Mouse (Mus musculus) ES-E14 (cell line): ENCODE data around the gene Slc25a19. TPM values are rescaled to one million over a fixed set of nuclear protein-coding genes. Genes with fewer than 3 reads are reported as not detected.

Experiments used
- DNase-seq: peaks from one replicate; pipeline ENCODE4 v3.0.0-alpha.2; 2013; ENCODE audit warnings: low read depth, low spot score
- H3K27ac ChIP-seq: 2 replicates; pipeline ENCODE4 v1.5.1; 2012; ENCODE audit warnings: low read depth, mild to moderate bottlenecking, low read length, moderate library complexity, mixed read lengths; ENCODE audit not compliant: poor library complexity, insufficient read depth, severe bottlenecking
- H3K36me3 ChIP-seq: 2 replicates; pipeline ENCODE4 v1.6.1; 2012; ENCODE audit warnings: mild to moderate bottlenecking, low read length, moderate library complexity, mixed read lengths; ENCODE audit not compliant: control insufficient read depth, poor library complexity, insufficient read depth, severe bottlenecking
- H3K4me1 ChIP-seq, 2 experiments: fragments of 150-350 bp in 1 of 2; sonication (generic) in 1 of 2; 2 replicates each; pipeline ENCODE4 v1.6.1; 2012; ENCODE audit warnings: low read length in 2 of 2, mild to moderate bottlenecking in 1 of 2, mixed read lengths in 1 of 2; ENCODE audit not compliant: control insufficient read depth in 2 of 2, insufficient read depth in 2 of 2, poor library complexity in 1 of 2
- H3K4me3 ChIP-seq, 2 experiments: fragments of 150-350 bp in 1 of 2; sonication (generic) in 1 of 2; 2 replicates each; pipeline ENCODE4 v1.5.1; 2012; ENCODE audit warnings: low read length in 2 of 2, low read depth in 1 of 2, mild to moderate bottlenecking in 1 of 2, mixed read lengths in 1 of 2; ENCODE audit not compliant: insufficient read depth in 1 of 2, poor library complexity in 1 of 2, severe bottlenecking in 1 of 2
- H3K9ac ChIP-seq: 2 replicates; pipeline ENCODE4 v1.6.1; 2012; ENCODE audit warnings: low read depth, mild to moderate bottlenecking, low read length, mixed read lengths; ENCODE audit not compliant: poor library complexity, insufficient read depth, severe bottlenecking
- H3K9me3 ChIP-seq: fragments of 150-350 bp; sonication (generic); 2 replicates; pipeline ENCODE4 v1.6.1; 2012; ENCODE audit warnings: low read depth, mild to moderate bottlenecking, low read length; ENCODE audit not compliant: control insufficient read depth, insufficient read depth
- CHD2 ChIP-seq: IDR thresholded peaks from 2 replicates; pipeline ENCODE4 v1.6.1; 2014; ENCODE audit warnings: mild to moderate bottlenecking, low read depth, low read length, inconsistent platforms
- HCFC1 ChIP-seq: IDR thresholded peaks from 2 replicates; pipeline ENCODE4 v1.6.1; 2012; ENCODE audit warnings: low read length, inconsistent platforms, borderline replicate concordance; ENCODE audit not compliant: insufficient read depth
- MAFK ChIP-seq: IDR thresholded peaks from 2 replicates; pipeline ENCODE4 v1.6.1; 2014; ENCODE audit warnings: mild to moderate bottlenecking, low read depth, low read length, inconsistent platforms; ENCODE audit not compliant: insufficient read depth
- ZC3H11A ChIP-seq: IDR thresholded peaks from 2 replicates; pipeline ENCODE4 v1.6.1; 2012; ENCODE audit warnings: low read depth, mild to moderate bottlenecking, inconsistent platforms, low read length, borderline replicate concordance
- ZNF384 ChIP-seq: IDR thresholded peaks from 2 replicates; pipeline ENCODE4 v1.6.1; 2012; ENCODE audit warnings: low read depth, low read length, inconsistent platforms
- in situ Hi-C, 2 experiments: fragments of 600-800 bp; cut with MboI; formaldehyde crosslinking; loops; one replicate each; pipeline ENCODE4 v1.15.1; 2025; ENCODE audit warnings: low sequenced_read_pairs in 2 of 2, inconsistent platforms in 1 of 2; ENCODE audit not compliant: unreplicated experiment in 2 of 2
- total RNA-seq: library from RNA; depleted of rRNA; stranded (reverse); fragments of 300-350 nt; gene quantifications from 2 replicates; pipeline ENCODE4 v1.2.3, GENCODE M21; 2012

The Slc25a19 gene
- total RNA-seq, 1 experiment, result 23.6 TPM

DNA sequence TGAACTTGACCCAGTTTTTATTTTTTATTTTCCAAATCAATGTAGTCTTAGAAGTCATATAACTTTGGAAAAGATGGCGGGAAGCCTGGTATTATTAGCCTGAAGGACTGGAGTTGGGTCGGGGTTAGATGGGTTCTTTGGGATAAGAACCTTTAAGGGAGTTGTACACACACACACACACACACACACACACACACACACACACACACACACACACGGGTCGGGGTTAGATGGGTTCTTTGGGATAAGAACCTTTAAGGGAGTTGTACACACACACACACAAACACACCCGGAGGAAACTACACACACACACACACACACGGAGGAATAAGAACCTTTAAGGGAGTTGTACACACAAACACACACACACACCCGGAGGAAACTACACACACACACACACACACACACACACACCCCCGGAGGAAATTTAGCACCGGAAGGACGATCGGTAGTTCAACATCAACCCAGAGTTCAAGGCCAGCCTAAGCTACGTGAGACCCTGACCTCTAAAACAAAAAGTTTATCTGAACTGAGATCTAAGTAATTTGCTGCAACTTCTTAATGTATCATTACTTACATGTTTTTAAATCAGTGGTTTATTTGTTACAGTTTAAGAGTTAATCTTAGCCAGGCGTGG lies 488 bp upstream of the Slc25a19 start:
- H3K27ac ChIP-seq, result no peak overlapping the region
- no peak for TF ChIP-seq ZNF384
- TF ChIP-seq ZC3H11A, result no peak
- no peak for TF ChIP-seq MAFK
- TF ChIP-seq CHD2, result no peak
- TF ChIP-seq HCFC1, result no peak
- H3K4me1 ChIP-seq, result peaks cover 8 to 12% of the 10 kb centered on the region in 2 experiments; a peak in 3 of 4 replicates
- in situ Hi-C loops, result no loop called here
- H3K4me3 ChIP-seq, result peak overlapping the region; percentile 53 to 91
- no peak for DNase-seq
- H3K9ac ChIP-seq, result peak overlapping the region; percentile 60; the same call in 1 of the 2 replicates
- H3K9me3 ChIP-seq, result no peaks in the 10 kb centered on the region
- H3K36me3 ChIP-seq, result peaks cover 4% of the 10 kb centered on the region; the same call in 1 of the 2 replicates

DNA sequence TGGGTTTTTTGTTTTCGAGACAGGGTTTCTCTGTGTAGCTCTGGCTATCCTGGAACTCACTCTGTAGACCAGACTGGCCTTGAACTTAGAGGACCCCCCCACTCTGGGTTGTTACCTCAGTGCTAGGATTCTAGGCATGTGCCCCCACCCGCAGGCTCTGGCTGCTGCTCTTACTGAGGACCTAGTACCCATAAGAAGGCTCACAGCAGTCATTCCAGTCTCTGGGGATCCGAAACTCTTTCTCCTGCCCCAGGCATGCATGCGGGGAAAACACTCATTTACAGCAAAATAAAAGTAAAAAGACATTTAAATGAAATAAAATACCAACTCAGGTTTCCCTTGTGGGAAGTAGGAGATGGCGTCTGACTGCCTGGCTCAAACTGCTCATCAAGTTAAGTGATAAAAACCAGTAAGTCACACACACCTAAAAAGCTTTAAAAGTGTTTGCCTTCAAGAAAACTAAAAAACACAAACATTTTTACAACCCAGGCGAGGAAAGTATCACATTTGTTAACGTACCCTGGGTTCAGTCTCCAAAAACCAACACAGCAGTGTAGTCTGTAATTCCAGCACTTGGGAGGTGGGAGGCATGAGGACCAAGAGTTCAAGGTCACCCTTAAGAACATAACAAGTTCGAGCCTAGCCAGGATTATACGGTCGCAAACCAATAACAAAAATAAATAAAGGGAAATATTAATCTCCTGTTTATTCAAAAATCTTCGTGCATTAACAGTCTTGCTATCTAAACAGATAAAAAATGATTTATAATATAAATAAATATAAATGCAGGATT lies 1.1 kb downstream of the Slc25a19 start:
- DNase-seq, result no peak
- in situ Hi-C loops, result no loop called here
- H3K27ac ChIP-seq, result no peak overlapping the region
- H3K4me3 ChIP-seq, result peak overlapping the region; percentile 69 to 91; a peak in 3 of 4 replicates
- H3K36me3 ChIP-seq, result peaks cover 14% of the 10 kb centered on the region
- peaks cover 8% of the 10 kb centered on the region in 2 experiments; a peak in 3 of 4 replicates for H3K4me1 ChIP-seq
- H3K9ac ChIP-seq, result no peak overlapping the region
- H3K9me3 ChIP-seq, result no peaks in the 10 kb centered on the region
- TF ChIP-seq ZNF384, result no peak
- no peak for TF ChIP-seq CHD2
- TF ChIP-seq HCFC1, result no peak
- no peak for TF ChIP-seq ZC3H11A
- TF ChIP-seq MAFK, result no peak

DNA sequence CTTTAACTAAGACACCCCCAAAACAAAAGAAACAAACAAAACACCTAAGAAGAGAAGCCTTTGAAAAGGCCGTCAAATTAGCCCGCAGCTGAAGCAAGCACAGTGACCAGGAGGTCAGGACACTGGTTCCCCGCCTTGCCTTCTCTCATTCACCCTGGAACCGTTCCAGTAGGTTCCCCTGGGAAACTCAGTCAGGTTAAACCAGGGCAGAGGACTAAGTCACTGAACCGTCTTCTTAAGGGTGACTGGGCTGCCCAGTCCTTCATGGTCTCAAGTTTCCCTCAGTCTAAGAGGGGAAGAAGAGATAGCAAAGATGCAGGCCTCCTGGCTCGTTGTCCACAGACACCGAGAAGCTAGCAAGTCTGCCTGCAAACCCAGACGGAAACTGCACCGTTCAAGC lies 2.2 kb downstream of the Slc25a19 start:
- DNase-seq, result no peak
- Histone ChIP-seq H3K4me1 (peaks cover 7 to 11% of the 10 kb centered on the region in 2 experiments), H3K4me3 (no peak overlapping the region), H3K9me3 (no peaks in the 10 kb centered on the region), H3K27ac (no peak overlapping the region), H3K36me3 (peaks cover 14% of the 10 kb centered on the region), H3K9ac (no peak overlapping the region)
- TF ChIP-seq MAFK, result no peak
- TF ChIP-seq ZNF384, result no peak
- no peak for TF ChIP-seq ZC3H11A
- no peak for TF ChIP-seq HCFC1
- no peak for TF ChIP-seq CHD2
- in situ Hi-C loops, result no loop called here

DNA sequence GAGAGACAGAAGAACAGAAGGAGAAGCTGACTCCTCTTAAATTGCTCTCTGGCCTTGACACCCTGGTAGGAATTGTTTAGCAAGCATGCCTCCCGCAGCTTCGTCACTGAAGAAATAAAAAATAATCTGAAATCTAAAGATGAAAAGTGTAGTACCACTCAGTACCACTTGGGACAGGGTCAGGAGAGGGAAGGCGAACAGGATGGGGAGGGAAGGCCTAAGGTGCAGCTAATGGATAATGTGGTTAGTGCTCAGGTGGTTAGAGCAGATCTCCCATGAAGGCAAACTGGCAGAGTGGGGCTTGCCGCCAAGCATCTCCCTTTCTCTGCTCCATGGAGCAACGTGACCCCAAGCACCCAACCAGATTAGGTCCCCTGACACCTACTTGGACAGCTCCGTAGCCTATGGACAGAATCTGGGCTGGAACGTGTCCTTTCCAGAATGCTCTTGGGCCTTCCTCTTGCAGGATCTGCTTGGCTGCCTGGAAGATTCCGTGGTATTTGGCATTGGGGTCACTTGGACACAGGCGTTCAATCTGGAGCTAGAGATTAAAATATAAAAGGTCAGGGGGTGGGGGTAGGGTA lies 4.5 kb downstream of the Slc25a19 start:
- Histone ChIP-seq H3K9ac (no peak overlapping the region), H3K9me3 (no peaks in the 10 kb centered on the region), H3K4me3 (no peak overlapping the region), H3K36me3 (peaks cover 21% of the 10 kb centered on the region), H3K4me1 (peaks cover 4 to 10% of the 10 kb centered on the region in 2 experiments; a peak in 3 of 4 replicates), H3K27ac (no peak overlapping the region)
- TF ChIP-seq ZC3H11A, result no peak
- in situ Hi-C loops, result no loop called here
- no peak for DNase-seq
